8 mouse cellular contexts compared by ENCODE assay signal in the genomic region with DNA sequence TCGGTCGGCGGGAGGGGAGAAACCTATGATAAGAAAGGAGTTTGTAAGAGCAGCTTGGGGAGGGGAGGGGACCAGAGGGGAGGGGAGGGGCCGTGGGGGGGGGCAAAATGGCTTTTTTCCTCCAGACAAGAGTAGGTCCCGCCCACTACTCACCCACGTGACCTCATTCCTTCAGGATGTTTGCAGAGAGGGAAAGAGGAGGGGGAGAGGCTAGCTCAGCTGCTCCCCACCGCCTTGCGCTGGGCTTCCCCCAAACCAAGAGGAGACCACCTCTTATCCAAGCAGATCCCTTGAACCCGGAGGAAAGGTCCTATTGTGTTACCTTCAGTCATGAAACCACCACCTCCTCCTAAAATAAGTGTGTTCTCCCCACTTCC. TPM values are rescaled to one million over a fixed set of nuclear protein-coding genes. Genes with fewer than 3 reads are reported as not detected.
DNase-seq lines count a peak whose midpoint lies in the region; ATAC-seq lines count a peak whose summit lies in the region.

No protein-coding gene starts in this region.

- peak overlapping the region; percentile 89 for H3K4me3 ChIP-seq in embryonic facial prominence, embryonic 14.5 days (ENCODE audit: low read depth, low read length)
- H3K4me3 ChIP-seq in heart, embryonic 10.5 days: peak overlapping the region; percentile 81
- H3K4me3 ChIP-seq in kidney, embryonic 15.5 days (replicated peaks): peak overlapping the region; percentile 95
- H3K4me3 ChIP-seq in liver, embryonic 11.5 days (ENCODE audit: low read depth, low read length): peak overlapping the region; percentile 69
- H3K4me3 ChIP-seq in neural tube, embryonic 12.5 days: peak overlapping the region; percentile 88

- peak; percentile 20; the same call in 1 of the 2 replicates for ATAC-seq in embryonic facial prominence, embryonic 14.5 days (ENCODE audit: low read depth)
- peak; percentile 21 for ATAC-seq in kidney, embryonic 15.5 days (replicated peaks; ENCODE audit: low FRiP score)
- ATAC-seq in liver, embryonic 11.5 days (replicated peaks; ENCODE audit: low FRiP score): no peak
- ATAC-seq in neural tube, embryonic 12.5 days (ENCODE audit: low FRiP score, low read depth): peak; percentile 27

- peaks cover 43% of the 10 kb centered on the region for H3K4me1 ChIP-seq in embryonic facial prominence, embryonic 14.5 days (ENCODE audit: control insufficient read depth, insufficient read depth, low read length)
- peaks cover 66% of the 10 kb centered on the region for H3K4me1 ChIP-seq in heart, embryonic 10.5 days
- peaks cover 66% of the 10 kb centered on the region for H3K4me1 ChIP-seq in kidney, embryonic 15.5 days
- H3K4me1 ChIP-seq in liver, embryonic 11.5 days (replicated peaks; ENCODE audit: control insufficient read depth, insufficient read depth, low read length): peaks cover 46% of the 10 kb centered on the region
- peaks cover 60% of the 10 kb centered on the region for H3K4me1 ChIP-seq in neural tube, embryonic 12.5 days

- DNase-seq in thymus, postnatal 0 days (ENCODE audit: low spot score): peak; percentile 36
- DNase-seq in thymus, adult 18-20 months: no peak
- peak; percentile 99 for DNase-seq in embryonic facial prominence, embryonic 14.5 days (ENCODE audit: low spot score)
- DNase-seq in heart, embryonic 10.5 days (ENCODE audit: low spot score): peak; percentile 96
- no peak for DNase-seq in liver, embryonic 11.5 days (ENCODE audit: low spot score)
- peak; percentile 51 for DNase-seq in thymus, postnatal 4 days

- H3K9ac ChIP-seq in embryonic facial prominence, embryonic 14.5 days (ENCODE audit: low read depth, low read length): peak overlapping the region; percentile 94
- H3K9ac ChIP-seq in kidney, embryonic 15.5 days: peak overlapping the region; percentile 94
- H3K9ac ChIP-seq in liver, embryonic 11.5 days (ENCODE audit: low read depth, low read length): peak overlapping the region; percentile 77
- H3K9ac ChIP-seq in neural tube, embryonic 12.5 days: peak overlapping the region; percentile 95

- H3K9me3 ChIP-seq in embryonic facial prominence, embryonic 14.5 days (ENCODE audit: control insufficient read depth, low read length): no peaks in the 10 kb centered on the region
- no peaks in the 10 kb centered on the region for H3K9me3 ChIP-seq in heart, embryonic 10.5 days
- H3K9me3 ChIP-seq in kidney, embryonic 15.5 days (replicated peaks): no peaks in the 10 kb centered on the region
- H3K9me3 ChIP-seq in liver, embryonic 11.5 days (ENCODE audit: control insufficient read depth, low read length): no peaks in the 10 kb centered on the region
- no peaks in the 10 kb centered on the region for H3K9me3 ChIP-seq in neural tube, embryonic 12.5 days

- H3K36me3 ChIP-seq in embryonic facial prominence, embryonic 14.5 days (ENCODE audit: control insufficient read depth, insufficient read depth, low read length): peaks cover 2% of the 10 kb centered on the region; the same call in 1 of the 2 replicates
- peaks cover 9% of the 10 kb centered on the region; the same call in 1 of the 2 replicates for H3K36me3 ChIP-seq in heart, embryonic 10.5 days
- 0 out of 2 replicates have a peak, but pooled peaks cover 10% of the 10 kb centered on the region for H3K36me3 ChIP-seq in kidney, embryonic 15.5 days
- no peaks in the 10 kb centered on the region for H3K36me3 ChIP-seq in liver, embryonic 11.5 days (ENCODE audit: control insufficient read depth, insufficient read depth, low read length)
- H3K36me3 ChIP-seq in neural tube, embryonic 12.5 days: no peaks in the 10 kb centered on the region

- H3K4me2 ChIP-seq in embryonic facial prominence, embryonic 14.5 days (ENCODE audit: low read depth, low read length): peak overlapping the region; percentile 84
- peak overlapping the region; percentile 80 for H3K4me2 ChIP-seq in kidney, embryonic 15.5 days
- H3K4me2 ChIP-seq in liver, embryonic 11.5 days: peak overlapping the region; percentile 93
- peak overlapping the region; percentile 81 for H3K4me2 ChIP-seq in neural tube, embryonic 12.5 days (replicated peaks)

- WGBS in embryonic facial prominence, embryonic 14.5 days: 0% methylated on average over 1 of the region's 9 CpGs
- under 1% methylated on average over 6 of the region's 9 CpGs for WGBS in heart, embryonic 10.5 days
- 0% methylated on average over 3 of the region's 9 CpGs for WGBS in kidney, embryonic 15.5 days
- WGBS in liver, embryonic 11.5 days: 1% methylated on average over 6 of the region's 9 CpGs
- WGBS in neural tube, embryonic 12.5 days: 1% methylated on average over 6 of the region's 9 CpGs

- peak overlapping the region; percentile 98 for H3K27ac ChIP-seq in embryonic facial prominence, embryonic 14.5 days (replicated peaks; ENCODE audit: low read depth, low read length)
- peak overlapping the region; percentile 98 for H3K27ac ChIP-seq in heart, embryonic 10.5 days
- H3K27ac ChIP-seq in kidney, embryonic 15.5 days: peak overlapping the region; percentile 98
- H3K27ac ChIP-seq in liver, embryonic 11.5 days (ENCODE audit: low read depth, low read length): peak overlapping the region; percentile 92
- peak overlapping the region; percentile 95 for H3K27ac ChIP-seq in neural tube, embryonic 12.5 days

- no peaks in the 10 kb centered on the region for H3K27me3 ChIP-seq in embryonic facial prominence, embryonic 14.5 days (replicated peaks; ENCODE audit: control insufficient read depth, insufficient read depth, low read length)
- no peaks in the 10 kb centered on the region for H3K27me3 ChIP-seq in heart, embryonic 10.5 days (ENCODE audit: insufficient read depth, poor library complexity, severe bottlenecking)
- no peaks in the 10 kb centered on the region for H3K27me3 ChIP-seq in kidney, embryonic 15.5 days
- H3K27me3 ChIP-seq in liver, embryonic 11.5 days (replicated peaks; ENCODE audit: control insufficient read depth, insufficient read depth, low read length): peaks cover 19% of the 10 kb centered on the region
- no peaks in the 10 kb centered on the region for H3K27me3 ChIP-seq in neural tube, embryonic 12.5 days (replicated peaks)

RNA-seq across cellular contexts. Expression of a gene that starts 0.7 kb away (rescaled TPM):
- polyA plus RNA-seq in thymus, postnatal 0 days (2015; fragmentation: Nextera tagmentation; extraction: Ambion mirVana): 4.8 and 5.4 TPM in 2 replicates
- 12.7 and 13.2 TPM in 2 replicates for polyA plus RNA-seq in embryonic facial prominence, embryonic 14.5 days (2014; fragmentation: Nextera tagmentation; extraction: Ambion mirVana)
- 9.7 and 13.5 TPM in 2 replicates for polyA plus RNA-seq in heart, embryonic 10.5 days (2016; fragmentation: Nextera tagmentation; extraction: Ambion mirVana)
- 13.2 and 16.6 TPM in 2 replicates for polyA plus RNA-seq in kidney, embryonic 15.5 days (2015; fragmentation: Nextera tagmentation; extraction: Ambion mirVana)
- polyA plus RNA-seq in liver, embryonic 11.5 days (2014; fragmentation: Nextera tagmentation; extraction: Ambion mirVana): 10.3 and 13.2 TPM in 2 replicates
- polyA plus RNA-seq in neural tube, embryonic 12.5 days (2016; fragmentation: Nextera tagmentation; extraction: Ambion mirVana): 19.9 and 21.1 TPM in 2 replicates

RNA-seq across cellular contexts. Expression of a gene that starts 3.6 kb away (rescaled TPM):
- polyA plus RNA-seq in thymus, postnatal 0 days (2015; fragmentation: Nextera tagmentation; extraction: Ambion mirVana): 711 and 747 TPM in 2 replicates
- 474 and 478 TPM in 2 replicates for polyA plus RNA-seq in embryonic facial prominence, embryonic 14.5 days (2014; fragmentation: Nextera tagmentation; extraction: Ambion mirVana)
- 517 and 557 TPM in 2 replicates for polyA plus RNA-seq in heart, embryonic 10.5 days (2016; fragmentation: Nextera tagmentation; extraction: Ambion mirVana)
- 475 and 488 TPM in 2 replicates for polyA plus RNA-seq in kidney, embryonic 15.5 days (2015; fragmentation: Nextera tagmentation; extraction: Ambion mirVana)
- 558 and 561 TPM in 2 replicates for polyA plus RNA-seq in liver, embryonic 11.5 days (2014; fragmentation: Nextera tagmentation; extraction: Ambion mirVana)
- 453 and 497 TPM in 2 replicates for polyA plus RNA-seq in neural tube, embryonic 12.5 days (2016; fragmentation: Nextera tagmentation; extraction: Ambion mirVana)

RNA-seq across cellular contexts. Expression of a gene that starts 14.0 kb away (rescaled TPM):
- 35.0 and 40.4 TPM in 2 replicates for polyA plus RNA-seq in thymus, postnatal 0 days (2015; fragmentation: Nextera tagmentation; extraction: Ambion mirVana)
- polyA plus RNA-seq in embryonic facial prominence, embryonic 14.5 days (2014; fragmentation: Nextera tagmentation; extraction: Ambion mirVana): 24.5 and 29.3 TPM in 2 replicates
- 49.8 and 52.8 TPM in 2 replicates for polyA plus RNA-seq in heart, embryonic 10.5 days (2016; fragmentation: Nextera tagmentation; extraction: Ambion mirVana)
- 41.2 and 42.7 TPM in 2 replicates for polyA plus RNA-seq in kidney, embryonic 15.5 days (2015; fragmentation: Nextera tagmentation; extraction: Ambion mirVana)
- polyA plus RNA-seq in liver, embryonic 11.5 days (2014; fragmentation: Nextera tagmentation; extraction: Ambion mirVana): 18.0 and 21.9 TPM in 2 replicates
- polyA plus RNA-seq in neural tube, embryonic 12.5 days (2016; fragmentation: Nextera tagmentation; extraction: Ambion mirVana): 17.8 and 25.6 TPM in 2 replicates

RNA-seq across cellular contexts. Expression of a gene that starts 36.4 kb away (rescaled TPM):
- 1.9 and 2.4 TPM in 2 replicates for polyA plus RNA-seq in thymus, postnatal 0 days (2015; fragmentation: Nextera tagmentation; extraction: Ambion mirVana)
- 3.5 and 4.5 TPM in 2 replicates for polyA plus RNA-seq in embryonic facial prominence, embryonic 14.5 days (2014; fragmentation: Nextera tagmentation; extraction: Ambion mirVana)
- polyA plus RNA-seq in heart, embryonic 10.5 days (2016; fragmentation: Nextera tagmentation; extraction: Ambion mirVana): 1.7 and 2.2 TPM in 2 replicates
- polyA plus RNA-seq in kidney, embryonic 15.5 days (2015; fragmentation: Nextera tagmentation; extraction: Ambion mirVana): 2.8 and 3.9 TPM in 2 replicates
- 0.97 and 1.0 TPM in 2 replicates for polyA plus RNA-seq in liver, embryonic 11.5 days (2014; fragmentation: Nextera tagmentation; extraction: Ambion mirVana)
- polyA plus RNA-seq in neural tube, embryonic 12.5 days (2016; fragmentation: Nextera tagmentation; extraction: Ambion mirVana): 3.0 and 4.0 TPM in 2 replicates

RNA-seq across cellular contexts. Expression of a gene that starts 44.9 kb away (rescaled TPM):
- 2.5 and 2.6 TPM in 2 replicates for polyA plus RNA-seq in thymus, postnatal 0 days (2015; fragmentation: Nextera tagmentation; extraction: Ambion mirVana)
- 2.2 and 2.6 TPM in 2 replicates for polyA plus RNA-seq in embryonic facial prominence, embryonic 14.5 days (2014; fragmentation: Nextera tagmentation; extraction: Ambion mirVana)
- polyA plus RNA-seq in heart, embryonic 10.5 days (2016; fragmentation: Nextera tagmentation; extraction: Ambion mirVana): 0.96 and 1.3 TPM in 2 replicates
- polyA plus RNA-seq in kidney, embryonic 15.5 days (2015; fragmentation: Nextera tagmentation; extraction: Ambion mirVana): 1.8 and 1.9 TPM in 2 replicates
- 0.95 and 1.7 TPM in 2 replicates for polyA plus RNA-seq in liver, embryonic 11.5 days (2014; fragmentation: Nextera tagmentation; extraction: Ambion mirVana)
- polyA plus RNA-seq in neural tube, embryonic 12.5 days (2016; fragmentation: Nextera tagmentation; extraction: Ambion mirVana): 3.2 and 3.7 TPM in 2 replicates

Comparison
In these comparisons a context has a peak if more than half of its experiments do, and no peak if none do; other contexts are left out.
1. DNase-seq: peak in thymus, postnatal 0 days (single experiment), embryonic facial prominence, embryonic 14.5 days (single experiment), heart, embryonic 10.5 days (single experiment) and thymus, postnatal 4 days (single experiment); none in thymus, adult 18-20 months (0 of 2) and liver, embryonic 11.5 days (single experiment).
2. Peak in every context shown above with its lines, with median percentiles within 50 percentile points of each other: H3K27ac ChIP-seq, H3K4me2 ChIP-seq, H3K4me3 ChIP-seq and H3K9ac ChIP-seq.